Mouse (Mus musculus) erythroblast, adult 5-6 weeks (primary cell): ENCODE results near the gene 1600002K03Rik. TPM values are rescaled to one million over a fixed set of nuclear protein-coding genes. Genes with fewer than 3 reads are reported as not detected.
"Not testable (repeated sequence)": the region's sequence is repeated elsewhere in the genome, so short reads cannot be mapped to it uniquely, and the experiment has no call there.

Source experiments
- ATAC-seq: replicated peaks from 2 replicates; pipeline ENCODE4 v1.8.0; 2016; ENCODE audit warnings: moderate number of reproducible peaks, mild to moderate bottlenecking, moderate TSS enrichment, inconsistent platforms; ENCODE audit not compliant: poor library complexity, low FRiP score, severe bottlenecking
- total RNA-seq, 2 experiments: library from RNA; stranded (forward) in 1 of 2; stranded (reverse) in 1 of 2; fragments of 150-400 nt in 1 of 2; fragments of 200-764, 138-1000 nt in 1 of 2; gene quantifications; 2 replicates each; pipeline versions ENCODE4 v1.2.3 to v1.2.4; 2015 to 2017; ENCODE audit warnings: low replicate concordance in 2 of 2

1600002K03Rik gene
- total RNA-seq, 2 experiments from 2014 or later, result not detected

- ATAC-seq, result no peak
These were observed 35.5 kb downstream of the 1600002K03Rik start for GRCm38 (mm10) chr10:80208248-80208647.

GRCm38 (mm10) chr10:80208841-80209371 lies 36.2 kb downstream of the 1600002K03Rik start:
- no peak for ATAC-seq

DNA sequence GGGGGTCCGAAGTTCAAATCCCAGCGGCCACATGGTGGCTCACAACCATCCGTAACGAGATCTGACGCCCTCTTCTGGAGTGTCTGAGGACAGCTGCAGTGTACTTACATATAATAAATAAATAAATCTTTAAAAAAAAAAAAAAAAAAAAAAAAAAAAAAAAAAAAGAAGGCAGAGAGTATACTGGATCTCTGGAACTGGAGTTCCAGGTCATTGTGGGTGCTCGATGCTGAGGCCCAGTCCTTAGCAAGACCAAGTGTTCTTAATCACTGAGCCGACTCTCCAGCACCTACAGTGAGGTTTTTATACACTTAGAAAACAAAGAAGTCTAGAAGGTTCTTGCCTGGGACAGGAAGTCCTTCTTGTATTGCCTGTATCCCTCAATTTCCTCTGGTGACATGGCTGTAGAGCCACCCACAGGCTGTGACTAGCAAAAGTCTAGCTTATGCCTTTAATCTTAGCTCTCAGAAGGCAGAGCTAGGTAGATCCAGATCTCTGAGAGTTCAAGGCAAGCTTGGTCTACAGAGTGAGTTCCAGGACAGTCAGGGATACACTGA lies 38.9 kb downstream of the 1600002K03Rik start:
- not testable (repeated sequence) for ATAC-seq

DNA sequence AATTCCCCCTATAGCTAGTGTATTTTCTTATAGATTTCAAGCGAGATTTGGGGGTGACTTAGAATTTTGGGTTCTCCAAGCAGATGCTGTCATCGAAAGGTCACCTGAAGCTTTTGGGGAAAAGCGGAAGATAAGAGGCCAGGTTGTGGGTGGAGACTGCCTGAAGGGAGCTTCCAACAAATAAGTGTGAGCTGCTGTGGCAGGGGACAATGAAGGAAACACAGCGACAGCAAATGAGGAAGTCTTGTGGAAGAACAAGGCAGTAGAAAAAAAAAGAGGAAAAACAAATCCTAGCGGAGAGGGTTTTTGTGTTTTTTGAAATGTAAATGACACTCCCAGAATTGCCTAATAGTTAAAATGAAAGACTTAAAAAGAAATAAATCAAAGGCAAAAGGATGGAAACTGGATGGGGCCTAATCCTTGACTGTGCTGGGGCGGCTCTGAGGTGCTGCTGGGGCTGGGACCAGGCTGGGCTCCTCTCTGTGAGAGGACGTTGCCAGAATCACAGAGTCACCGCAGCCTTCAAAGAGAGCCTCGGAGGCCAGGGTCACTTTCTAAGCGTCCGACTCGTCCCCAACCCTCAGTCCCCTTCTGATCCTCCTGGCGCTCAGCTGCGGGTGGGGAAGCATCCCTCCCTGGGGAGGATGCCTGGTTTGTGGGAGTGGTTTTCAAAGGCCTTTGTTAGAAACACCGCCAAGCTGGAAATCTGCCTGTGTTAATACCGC lies 42.5 kb downstream of the 1600002K03Rik start:
- ATAC-seq, result no peak

- ATAC-seq, result no peak
These were observed 47.9 kb downstream of the 1600002K03Rik start for GRCm38 (mm10) chr10:80220676-80221075.

DNA sequence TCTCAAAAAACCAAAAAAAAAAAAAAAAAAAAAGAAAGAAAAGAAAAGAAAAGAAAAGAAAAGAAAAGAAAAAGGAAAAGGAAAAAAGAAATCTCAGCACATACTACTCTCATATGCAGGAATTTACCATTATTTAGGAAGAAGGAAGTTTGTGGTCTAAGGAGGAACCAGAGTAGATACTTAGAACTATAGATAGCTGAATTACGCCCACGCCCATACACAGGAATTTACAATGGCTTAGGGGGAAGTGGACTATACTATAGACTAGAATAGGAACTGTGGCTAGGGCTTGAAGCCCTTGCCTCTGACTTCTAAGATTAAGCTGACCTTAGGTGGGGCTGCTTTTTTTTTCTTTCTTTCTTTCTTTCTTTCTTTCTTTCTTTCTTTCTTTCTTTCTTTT lies 50.4 kb downstream of the 1600002K03Rik start:
- ATAC-seq, result not testable (repeated sequence)

Other genes starting within 250 kb of the 1600002K03Rik start
- 6.3 and 8.8 TPM in 2 replicates for gene Arid3a, start 245.9 kb upstream of the 1600002K03Rik start, total RNA-seq (2015; ENCODE audit: low replicate concordance)
- 10.5 and 14.7 TPM in 2 replicates for gene Arid3a, start 245.9 kb upstream of the 1600002K03Rik start, total RNA-seq (2017; ENCODE audit: low replicate concordance)
- 4.0 and 7.5 TPM in 2 replicates for gene Wdr18, start 212.8 kb upstream of the 1600002K03Rik start, total RNA-seq (2015; ENCODE audit: low replicate concordance)
- gene Wdr18, start 212.8 kb upstream of the 1600002K03Rik start, total RNA-seq (2017; ENCODE audit: low replicate concordance), result 2.5 and 14.2 TPM in 2 replicates
- not detected in 2 replicates for gene Grin3b, start 202.2 kb upstream of the 1600002K03Rik start, total RNA-seq (2015; ENCODE audit: low replicate concordance)
- not detected in 2 replicates for gene Grin3b, start 202.2 kb upstream of the 1600002K03Rik start, total RNA-seq (2017; ENCODE audit: low replicate concordance)
- gene Tmem259, start 188.6 kb upstream of the 1600002K03Rik start, total RNA-seq (2015; ENCODE audit: low replicate concordance), result 13.6 and 29.6 TPM in 2 replicates
- 12.8 and 22.6 TPM in 2 replicates for gene Tmem259, start 188.6 kb upstream of the 1600002K03Rik start, total RNA-seq (2017; ENCODE audit: low replicate concordance)
- gene Cnn2, start 184.4 kb upstream of the 1600002K03Rik start, total RNA-seq (2015; ENCODE audit: low replicate concordance), result 33.8 and 46.6 TPM in 2 replicates
- gene Cnn2, start 184.4 kb upstream of the 1600002K03Rik start, total RNA-seq (2017; ENCODE audit: low replicate concordance), result 30.0 and 73.0 TPM in 2 replicates
- gene Abca7, start 176.4 kb upstream of the 1600002K03Rik start, total RNA-seq (2015; ENCODE audit: low replicate concordance), result 14.4 and 18.2 TPM in 2 replicates
- 19.4 and 27.7 TPM in 2 replicates for gene Abca7, start 176.4 kb upstream of the 1600002K03Rik start, total RNA-seq (2017; ENCODE audit: low replicate concordance)
- 23.1 and 31.6 TPM in 2 replicates for gene Arhgap45, start 156.3 kb upstream of the 1600002K03Rik start, total RNA-seq (2015; ENCODE audit: low replicate concordance)
- gene Arhgap45, start 156.3 kb upstream of the 1600002K03Rik start, total RNA-seq (2017; ENCODE audit: low replicate concordance), result 28.6 and 35.8 TPM in 2 replicates
- 23.6 and 33.4 TPM in 2 replicates for gene Polr2e, start 133.1 kb upstream of the 1600002K03Rik start, total RNA-seq (2015; ENCODE audit: low replicate concordance)
- gene Polr2e, start 133.1 kb upstream of the 1600002K03Rik start, total RNA-seq (2017; ENCODE audit: low replicate concordance), result 4.5 and 9.9 TPM in 2 replicates
- 108 and 169 TPM in 2 replicates for gene Gpx4, start 125.8 kb upstream of the 1600002K03Rik start, total RNA-seq (2015; ENCODE audit: low replicate concordance)
- gene Gpx4, start 125.8 kb upstream of the 1600002K03Rik start, total RNA-seq (2017; ENCODE audit: low replicate concordance), result 96.3 and 123 TPM in 2 replicates
- 9.2 and 12.5 TPM in 2 replicates for gene Sbno2, start 67.4 kb upstream of the 1600002K03Rik start, total RNA-seq (2015; ENCODE audit: low replicate concordance)
- 17.1 and 20.9 TPM in 2 replicates for gene Sbno2, start 67.4 kb upstream of the 1600002K03Rik start, total RNA-seq (2017; ENCODE audit: low replicate concordance)
- 47.7 and 60.0 TPM in 2 replicates for gene Stk11, start 57.1 kb upstream of the 1600002K03Rik start, total RNA-seq (2015; ENCODE audit: low replicate concordance)
- 152 and 195 TPM in 2 replicates for gene Stk11, start 57.1 kb upstream of the 1600002K03Rik start, total RNA-seq (2017; ENCODE audit: low replicate concordance)
- gene Atp5d, start 34.3 kb upstream of the 1600002K03Rik start, total RNA-seq (2015; ENCODE audit: low replicate concordance), result 43.3 and 48.8 TPM in 2 replicates
- 12.1 and 17.3 TPM in 2 replicates for gene Atp5d, start 34.3 kb upstream of the 1600002K03Rik start, total RNA-seq (2017; ENCODE audit: low replicate concordance)
- gene Cbarp, start 32.1 kb upstream of the 1600002K03Rik start, total RNA-seq (2015; ENCODE audit: low replicate concordance), result not detected in 2 replicates
- not detected in 2 replicates for gene Cbarp, start 32.1 kb upstream of the 1600002K03Rik start, total RNA-seq (2017; ENCODE audit: low replicate concordance)
- 5.0 and 7.7 TPM in 2 replicates for gene Midn, start 24.7 kb upstream of the 1600002K03Rik start, total RNA-seq (2015; ENCODE audit: low replicate concordance)
- 3.9 and 7.4 TPM in 2 replicates for gene Midn, start 24.7 kb upstream of the 1600002K03Rik start, total RNA-seq (2017; ENCODE audit: low replicate concordance)
- gene Cirbp, start 7.0 kb upstream of the 1600002K03Rik start, total RNA-seq (2015; ENCODE audit: low replicate concordance), result 3.6 and 3.7 TPM in 2 replicates
- 14.6 and 16.3 TPM in 2 replicates for gene Cirbp, start 7.0 kb upstream of the 1600002K03Rik start, total RNA-seq (2017; ENCODE audit: low replicate concordance)
- not detected in 2 replicates for gene Efna2, start 6.5 kb downstream of the 1600002K03Rik start, total RNA-seq (2015; ENCODE audit: low replicate concordance)
- gene Efna2, start 6.5 kb downstream of the 1600002K03Rik start, total RNA-seq (2017; ENCODE audit: low replicate concordance), result not detected in 2 replicates
- gene Mum1, start 53.5 kb downstream of the 1600002K03Rik start, total RNA-seq (2015; ENCODE audit: low replicate concordance), result 1.3 and 4.4 TPM in 2 replicates
- 14.7 and 24.0 TPM in 2 replicates for gene Mum1, start 53.5 kb downstream of the 1600002K03Rik start, total RNA-seq (2017; ENCODE audit: low replicate concordance)
- 25.7 and 25.9 TPM in 2 replicates for gene Ndufs7, start 76.2 kb downstream of the 1600002K03Rik start, total RNA-seq (2015; ENCODE audit: low replicate concordance)
- gene Ndufs7, start 76.2 kb downstream of the 1600002K03Rik start, total RNA-seq (2017; ENCODE audit: low replicate concordance), result 13.0 and 14.2 TPM in 2 replicates
- not detected in 2 replicates for gene Gamt, start 88.1 kb downstream of the 1600002K03Rik start, total RNA-seq (2015; ENCODE audit: low replicate concordance)
- 0.77 TPM in 1 of 2 replicates, not detected in the other for gene Gamt, start 88.1 kb downstream of the 1600002K03Rik start, total RNA-seq (2017; ENCODE audit: low replicate concordance)
- 13.8 and 17.1 TPM in 2 replicates for gene Dazap1, start 88.5 kb downstream of the 1600002K03Rik start, total RNA-seq (2015; ENCODE audit: low replicate concordance)
- gene Dazap1, start 88.5 kb downstream of the 1600002K03Rik start, total RNA-seq (2017; ENCODE audit: low replicate concordance), result 29.8 and 35.3 TPM in 2 replicates
- gene Rps15, start 119.5 kb downstream of the 1600002K03Rik start, total RNA-seq (2015; ENCODE audit: low replicate concordance), result 509 and 541 TPM in 2 replicates
- 422 and 457 TPM in 2 replicates for gene Rps15, start 119.5 kb downstream of the 1600002K03Rik start, total RNA-seq (2017; ENCODE audit: low replicate concordance)
- gene Apc2, start 123.0 kb downstream of the 1600002K03Rik start, total RNA-seq (2015; ENCODE audit: low replicate concordance), result not detected in 2 replicates
- gene Apc2, start 123.0 kb downstream of the 1600002K03Rik start, total RNA-seq (2017; ENCODE audit: low replicate concordance), result 0.09 and 0.14 TPM in 2 replicates
- 6.1 and 12.7 TPM in 2 replicates for gene 2310011J03Rik, start 147.6 kb downstream of the 1600002K03Rik start, total RNA-seq (2015; ENCODE audit: low replicate concordance)
- 3.5 and 3.7 TPM in 2 replicates for gene 2310011J03Rik, start 147.6 kb downstream of the 1600002K03Rik start, total RNA-seq (2017; ENCODE audit: low replicate concordance)
- gene Pcsk4, start 156.6 kb downstream of the 1600002K03Rik start, total RNA-seq (2015; ENCODE audit: low replicate concordance), result 1.0 TPM in 1 of 2 replicates, not detected in the other
- not detected in 2 replicates for gene Pcsk4, start 156.6 kb downstream of the 1600002K03Rik start, total RNA-seq (2017; ENCODE audit: low replicate concordance)
- gene Reep6, start 157.0 kb downstream of the 1600002K03Rik start, total RNA-seq (2015; ENCODE audit: low replicate concordance), result 1.7 and 6.0 TPM in 2 replicates
- 2.0 and 4.5 TPM in 2 replicates for gene Reep6, start 157.0 kb downstream of the 1600002K03Rik start, total RNA-seq (2017; ENCODE audit: low replicate concordance)
- gene Adamtsl5, start 175.5 kb downstream of the 1600002K03Rik start, total RNA-seq (2015; ENCODE audit: low replicate concordance), result 0.21 and 0.77 TPM in 2 replicates
- gene Adamtsl5, start 175.5 kb downstream of the 1600002K03Rik start, total RNA-seq (2017; ENCODE audit: low replicate concordance), result 0.17 TPM in 1 of 2 replicates, not detected in the other
- gene Plk5, start 183.5 kb downstream of the 1600002K03Rik start, total RNA-seq (2015; ENCODE audit: low replicate concordance), result not detected in 2 replicates
- gene Plk5, start 183.5 kb downstream of the 1600002K03Rik start, total RNA-seq (2017; ENCODE audit: low replicate concordance), result not detected in 2 replicates
- gene Mex3d, start 214.7 kb downstream of the 1600002K03Rik start, total RNA-seq (2015; ENCODE audit: low replicate concordance), result 1.5 TPM in 1 of 2 replicates, not detected in the other
- 0.51 and 0.70 TPM in 2 replicates for gene Mex3d, start 214.7 kb downstream of the 1600002K03Rik start, total RNA-seq (2017; ENCODE audit: low replicate concordance)
- gene Mbd3, start 226.6 kb downstream of the 1600002K03Rik start, total RNA-seq (2015; ENCODE audit: low replicate concordance), result 11.9 and 38.4 TPM in 2 replicates
- gene Mbd3, start 226.6 kb downstream of the 1600002K03Rik start, total RNA-seq (2017; ENCODE audit: low replicate concordance), result 10.5 and 21.3 TPM in 2 replicates
- gene Uqcr11, start 233.9 kb downstream of the 1600002K03Rik start, total RNA-seq (2015; ENCODE audit: low replicate concordance), result 38.2 and 42.4 TPM in 2 replicates
- 56.0 and 60.8 TPM in 2 replicates for gene Uqcr11, start 233.9 kb downstream of the 1600002K03Rik start, total RNA-seq (2017; ENCODE audit: low replicate concordance)